In the genomic region with DNA sequence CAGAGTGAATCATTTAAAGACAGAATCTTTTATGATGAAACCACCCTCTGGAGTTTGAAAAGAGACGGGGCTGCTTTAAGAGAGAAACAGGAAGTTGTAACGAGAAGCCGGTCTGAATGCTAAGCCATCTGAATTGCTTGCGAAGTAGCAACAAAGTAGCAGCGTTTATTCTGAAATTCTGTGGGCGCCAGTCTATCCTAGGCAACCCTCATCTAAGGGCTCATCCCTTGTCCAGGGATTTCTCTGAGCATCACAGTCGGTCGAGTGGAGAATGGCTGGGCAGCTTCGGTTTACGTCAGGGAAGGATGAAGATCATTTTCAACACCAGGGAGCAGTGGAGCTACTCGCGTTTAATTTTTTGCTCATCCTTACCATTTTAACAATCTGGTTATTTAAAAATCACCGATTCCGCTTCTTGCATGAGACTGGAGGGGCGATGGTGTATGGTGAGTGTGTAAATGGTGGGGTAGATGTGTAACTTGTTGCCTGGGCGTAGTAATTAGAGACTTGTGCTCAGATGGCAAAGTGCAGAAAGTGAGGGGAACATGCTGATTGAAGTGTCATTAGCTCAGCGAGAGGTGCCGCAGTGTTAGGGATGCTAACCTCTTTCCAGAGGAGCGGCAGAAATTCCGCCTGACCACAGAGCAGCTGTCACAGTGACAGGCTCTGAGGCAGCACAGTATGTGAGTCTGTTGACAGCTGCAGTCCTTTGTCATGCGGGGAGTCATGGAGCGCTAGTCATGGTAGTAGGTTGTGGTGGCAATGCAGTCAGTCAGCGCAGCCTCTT, we compare ENCODE assay signal across 8 mouse cellular contexts. TPM values are rescaled to one million over a fixed set of nuclear protein-coding genes. Genes with fewer than 3 reads are reported as not detected.
DNase-seq lines count a peak whose midpoint lies in the region; ATAC-seq and TF ChIP-seq lines count a peak whose summit lies in the region.

A gene (plus strand): TSS at position 119 of the 787 bp plus-strand sequence.

- H3K27ac ChIP-seq in limb, embryonic 13.5 days = no peak within 1 kb of the TSS
- peak within 1 kb of the TSS; percentile 49 for H3K27ac ChIP-seq in midbrain, embryonic 14.5 days (replicated peaks; ENCODE audit: low read depth, low read length)
- H3K27ac ChIP-seq in stomach, postnatal 0 days (replicated peaks) = peak within 1 kb of the TSS; percentile 19

- peak; percentile 37 for TF ChIP-seq CTCF in stomach, postnatal 0 days (IDR thresholded peaks at IDR 0.05; ENCODE audit: low read depth)

- 0 out of 2 replicates have a peak, but pooled peaks cover 7% of the 10 kb centered on the region for H3K27me3 ChIP-seq in limb, embryonic 13.5 days
- H3K27me3 ChIP-seq in midbrain, embryonic 14.5 days (ENCODE audit: control insufficient read depth, insufficient read depth, low read length) = no peaks in the 10 kb centered on the region
- H3K27me3 ChIP-seq in stomach, postnatal 0 days (ENCODE audit: control insufficient read depth, insufficient read depth, low read length) = no peaks in the 10 kb centered on the region

- WGBS in limb, embryonic 13.5 days = 2% methylated on average over 23 of the region's 23 CpGs
- 1% methylated on average over 23 of the region's 23 CpGs for WGBS in midbrain, embryonic 14.5 days
- WGBS in stomach, postnatal 0 days = under 1% methylated on average over 23 of the region's 23 CpGs

- peak within 1 kb of the TSS; percentile 54 for H3K4me3 ChIP-seq in limb, embryonic 13.5 days
- H3K4me3 ChIP-seq in midbrain, embryonic 14.5 days (replicated peaks; ENCODE audit: low read depth, low read length) = peak within 1 kb of the TSS; percentile 53
- peak within 1 kb of the TSS; percentile 42 for H3K4me3 ChIP-seq in stomach, postnatal 0 days (ENCODE audit: low read depth, low read length)

- peaks cover 8% of the 10 kb centered on the region for H3K4me1 ChIP-seq in limb, embryonic 13.5 days
- peaks cover 6% of the 10 kb centered on the region; the same call in 1 of the 2 replicates for H3K4me1 ChIP-seq in midbrain, embryonic 14.5 days (ENCODE audit: control insufficient read depth, insufficient read depth, low read length)
- H3K4me1 ChIP-seq in stomach, postnatal 0 days (replicated peaks; ENCODE audit: control insufficient read depth, insufficient read depth) = no peaks in the 10 kb centered on the region

- TF ChIP-seq EP300 in stomach, postnatal 0 days (optimal IDR thresholded peaks at IDR 0.05) = no peak

- H3K4me2 ChIP-seq in limb, embryonic 13.5 days (replicated peaks) = peak within 1 kb of the TSS; percentile 81
- H3K4me2 ChIP-seq in midbrain, embryonic 14.5 days (ENCODE audit: low read length) = peak within 1 kb of the TSS; percentile 86
- H3K4me2 ChIP-seq in stomach, postnatal 0 days (replicated peaks; ENCODE audit: low read depth) = peak within 1 kb of the TSS; percentile 65

- no peaks in the 10 kb centered on the region for H3K9me3 ChIP-seq in limb, embryonic 13.5 days
- H3K9me3 ChIP-seq in midbrain, embryonic 14.5 days (ENCODE audit: control insufficient read depth, low read length) = no peaks in the 10 kb centered on the region
- no peaks in the 10 kb centered on the region for H3K9me3 ChIP-seq in stomach, postnatal 0 days (ENCODE audit: control insufficient read depth, low read length)

- H3K36me3 ChIP-seq in limb, embryonic 13.5 days = no peaks in the 10 kb centered on the region
- no peaks in the 10 kb centered on the region for H3K36me3 ChIP-seq in midbrain, embryonic 14.5 days (ENCODE audit: control insufficient read depth, insufficient read depth, low read length)
- no peaks in the 10 kb centered on the region for H3K36me3 ChIP-seq in stomach, postnatal 0 days (ENCODE audit: control insufficient read depth, insufficient read depth, low read length)

- ATAC-seq in limb, embryonic 13.5 days (ENCODE audit: low FRiP score, low read depth) = peak; percentile 81
- peak; percentile 85 for ATAC-seq in midbrain, embryonic 14.5 days (ENCODE audit: low FRiP score, low TSS enrichment)
- ATAC-seq in stomach, postnatal 0 days (ENCODE audit: low FRiP score, low TSS enrichment) = peak; percentile 57; the same call in 1 of the 2 replicates

- peak within 1 kb of the TSS; percentile 60 for H3K9ac ChIP-seq in limb, embryonic 13.5 days
- H3K9ac ChIP-seq in midbrain, embryonic 14.5 days (replicated peaks; ENCODE audit: low read length) = peak within 1 kb of the TSS; percentile 59
- H3K9ac ChIP-seq in stomach, postnatal 0 days (ENCODE audit: low read length) = peak within 1 kb of the TSS; percentile 41

- DNase-seq in urinary bladder, postnatal 14 days (ENCODE audit: low spot score) = peak; percentile 4
- DNase-seq in urinary bladder, postnatal 4 days (ENCODE audit: low spot score in 2 of 2) = no peak
- DNase-seq in embryo, embryonic 11 days = peak; percentile 69
- peak; percentile 23 for DNase-seq in gastrocnemius, postnatal 25 days
- peak; percentile 11 for DNase-seq in kidney, adult 9 months
- DNase-seq in midbrain, embryonic 14.5 days = peak; percentile 77
- no peak for DNase-seq in stomach, postnatal 0 days (ENCODE audit: low spot score)

RNA-seq across cellular contexts. Expression of the gene that starts here (rescaled TPM):
- 1 to 10 TPM; 2.5 to 2.9 TPM for total RNA-seq in gastrocnemius, postnatal 25 days (2021)
- 3.6 and 3.9 TPM in 2 replicates for polyA plus RNA-seq in limb, embryonic 13.5 days (2015; fragmentation: Nextera tagmentation; extraction: Ambion mirVana)
- polyA plus RNA-seq in midbrain, embryonic 14.5 days (2014; fragmentation: Nextera tagmentation; extraction: Ambion mirVana) = 5.6 and 6.7 TPM in 2 replicates
- 3.4 and 3.8 TPM in 2 replicates for polyA plus RNA-seq in stomach, postnatal 0 days (2015; fragmentation: Nextera tagmentation; extraction: Ambion mirVana)

Comparison
In these comparisons a context has a peak if more than half of its experiments do, and no peak if none do; other contexts are left out.
1. DNase-seq: peak in urinary bladder, postnatal 14 days (single experiment), embryo, embryonic 11 days (single experiment), gastrocnemius, postnatal 25 days (single experiment), kidney, adult 9 months (single experiment) and midbrain, embryonic 14.5 days (single experiment); none in urinary bladder, postnatal 4 days (0 of 2) and stomach, postnatal 0 days (single experiment).
2. Peak in every context shown above with its lines, with median percentiles within 50 percentile points of each other: ATAC-seq, H3K4me2 ChIP-seq, H3K4me3 ChIP-seq and H3K9ac ChIP-seq.